Mouse (Mus musculus) forebrain, embryonic 15.5 days (tissue): ENCODE results near the gene Calcr. TPM values are rescaled to one million over a fixed set of nuclear protein-coding genes. Genes with fewer than 3 reads are reported as not detected.
"Not testable (repeated sequence)": the region's sequence is repeated elsewhere in the genome, so short reads cannot be mapped to it uniquely, and the experiment has no call there.

Experiments used
- ATAC-seq: fragments of 200-750 bp; cut with Nextera tagmentation; replicated peaks from 2 replicates; pipeline ENCODE4 v1.8.0; 2017; ENCODE audit warnings: mild to moderate bottlenecking, moderate TSS enrichment, moderate library complexity
- H3K27ac ChIP-seq: fragments of 300-500 bp; sonication (generic); replicated peaks from 2 replicates; pipeline ENCODE4 v1.5.1; 2015; ENCODE audit warnings: mild to moderate bottlenecking, inconsistent platforms
- H3K27me3 ChIP-seq: fragments of 300-500 bp; sonication (generic); 2 replicates; pipeline ENCODE4 v1.6.1; 2015; ENCODE audit warnings: inconsistent platforms
- H3K36me3 ChIP-seq: fragments of 300-500 bp; sonication (generic); 2 replicates; pipeline ENCODE4 v1.6.1; 2015; ENCODE audit warnings: mild to moderate bottlenecking, inconsistent platforms
- H3K4me1 ChIP-seq: fragments of 300-500 bp; sonication (generic); 2 replicates; pipeline ENCODE4 v1.6.1; 2015; ENCODE audit warnings: inconsistent platforms
- H3K4me2 ChIP-seq: fragments of 300-500 bp; sonication (generic); replicated peaks from 2 replicates; pipeline ENCODE4 v1.6.1; 2015; ENCODE audit warnings: mild to moderate bottlenecking, inconsistent platforms
- H3K4me3 ChIP-seq: fragments of 300-500 bp; sonication (generic); 2 replicates; pipeline ENCODE4 v1.5.1; 2015; ENCODE audit warnings: mild to moderate bottlenecking, inconsistent platforms
- H3K9ac ChIP-seq: fragments of 300-500 bp; sonication (generic); replicated peaks from 2 replicates; pipeline ENCODE4 v1.6.1; 2015; ENCODE audit warnings: mild to moderate bottlenecking, inconsistent platforms
- H3K9me3 ChIP-seq: fragments of 300-500 bp; sonication (generic); 2 replicates; pipeline ENCODE4 v1.6.1; 2016; ENCODE audit warnings: inconsistent platforms
- WGBS: fragments of 180-500 bp; shearing (Covaris S2); methylation state at CpG from one replicate; pipeline ENCODE4 v1.1.7; 2015; ENCODE audit warnings: mixed read lengths; 5-methylcytosine and 5-hydroxymethylcytosine counted together
- microRNA counts: library from miRNA; unstranded; fragments of <30 nt; microRNA quantifications from one replicate; lab custom pipeline; 2016
- microRNA-seq: library from miRNA; unstranded; fragments of <30 nt; microRNA quantifications from one replicate; pipeline ENCODE4, GENCODE M21; 2016
- polyA plus RNA-seq: library from polyadenylated mRNA; unstranded; fragments of >200 nt; fragmentation: Nextera tagmentation; extraction: Ambion mirVana; gene quantifications from 2 replicates; pipeline ENCODE4 v1.2.1, GENCODE M21; 2015

Calcr gene
- polyA plus RNA-seq, 1 experiment from 2014 or later: 2.7 TPM

DNA sequence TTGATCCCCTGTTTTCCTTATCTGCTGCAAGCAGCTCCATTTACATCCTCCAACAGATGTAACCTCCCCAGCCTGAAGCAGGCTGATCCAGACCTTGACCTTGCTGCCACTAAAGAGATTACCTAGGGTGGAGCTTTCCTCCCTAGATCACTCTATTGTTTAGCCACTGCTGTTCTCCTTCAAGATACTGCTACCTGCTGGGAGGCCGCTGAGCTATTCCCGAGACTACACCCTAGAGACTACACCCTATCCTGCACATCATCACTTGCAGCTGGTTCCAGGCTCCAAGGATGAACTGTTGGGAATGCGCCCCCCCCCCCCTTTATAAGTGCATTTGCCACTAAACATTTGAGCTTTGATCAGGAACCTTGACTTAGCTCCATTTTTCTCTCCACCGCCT is 92.6 kb downstream of the Calcr start:
- not testable (repeated sequence) for H3K4me1 ChIP-seq, H3K27me3 ChIP-seq, H3K9me3 ChIP-seq, ATAC-seq, H3K4me3 ChIP-seq, H3K9ac ChIP-seq, H3K4me2 ChIP-seq, H3K27ac ChIP-seq, H3K36me3 ChIP-seq
- 92% methylated on average over 4 of the region's 4 CpGs for WGBS

DNA sequence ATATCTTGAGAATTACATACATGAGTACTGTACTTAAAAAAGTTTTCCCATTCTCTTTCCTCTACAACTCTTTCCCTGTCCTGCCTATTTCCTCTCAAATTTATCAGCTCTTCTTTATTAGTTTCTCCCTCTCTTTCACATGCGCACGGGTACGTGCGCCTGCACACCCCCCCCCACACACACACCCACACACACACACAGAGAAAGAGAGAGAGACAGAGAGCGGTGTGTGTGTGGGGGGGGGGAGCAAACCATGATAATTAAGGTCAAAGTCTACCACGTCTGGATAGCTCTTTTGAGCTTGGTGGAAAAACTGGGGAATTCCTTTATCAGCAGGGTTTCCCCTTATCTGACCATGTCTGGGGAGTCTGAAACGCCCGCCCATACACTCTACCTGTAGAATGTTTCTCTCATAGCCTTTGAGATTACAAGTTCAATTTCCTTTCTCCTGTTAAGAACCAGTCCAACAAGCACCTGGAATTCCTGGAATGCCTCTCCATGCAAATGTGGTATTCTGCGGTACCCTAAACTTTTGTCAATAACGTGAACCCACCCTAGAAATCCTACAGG is 100.3 kb downstream of the Calcr start:
- Histone ChIP-seq H3K4me2 (no peak overlapping the region), H3K27me3 (no peaks in the 10 kb centered on the region), H3K4me3 (no peak overlapping the region), H3K9me3 (no peaks in the 10 kb centered on the region), H3K4me1 (no peaks in the 10 kb centered on the region), H3K27ac (no peak overlapping the region), H3K36me3 (no peaks in the 10 kb centered on the region), H3K9ac (no peak overlapping the region)
- 82% methylated on average over 10 of the region's 10 CpGs for WGBS
- ATAC-seq: no peak

DNA sequence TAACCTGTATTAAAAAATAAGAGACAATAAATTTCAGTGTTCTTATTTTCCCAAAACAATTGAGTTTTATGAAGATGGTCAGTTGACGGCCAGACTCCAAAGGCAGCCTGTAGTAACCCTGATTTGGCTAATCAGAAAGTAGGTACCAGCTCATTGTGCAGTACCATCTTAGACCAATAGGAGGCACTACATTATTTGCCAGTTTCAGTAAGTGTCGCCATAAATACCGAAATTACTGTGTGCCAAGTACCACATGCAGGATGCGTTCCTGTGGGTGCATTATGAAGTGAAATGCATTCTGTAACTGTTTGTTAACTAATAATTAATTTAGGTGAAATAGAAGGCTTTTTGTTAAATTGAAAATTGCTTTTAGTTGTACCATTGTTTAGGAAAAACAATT is 106.1 kb downstream of the Calcr start:
- 95% methylated on average over 4 of the region's 4 CpGs for WGBS
- no peaks in the 10 kb centered on the region for H3K4me1 ChIP-seq
- H3K36me3 ChIP-seq: no peaks in the 10 kb centered on the region
- no peaks in the 10 kb centered on the region for H3K9me3 ChIP-seq
- H3K27me3 ChIP-seq: no peaks in the 10 kb centered on the region
- no peak overlapping the region for H3K9ac ChIP-seq
- no peak overlapping the region for H3K27ac ChIP-seq
- no peak overlapping the region for H3K4me3 ChIP-seq
- H3K4me2 ChIP-seq: no peak overlapping the region
- no peak for ATAC-seq

MicroRNA genes within 50 kb of the gene (microRNA counts, 519-probe panel; counts per million panel counts)
- microRNA mmu-miR-489 (lab: Ali Mortazavi, UCI): 1,850 counts per million, percentile 17 among the panel's probes with 10 or more counts
- microRNA mmu-miR-653 (lab: Ali Mortazavi, UCI): not detected

Small RNAs within 50 kb of the gene (microRNA-seq; reads per million reads assigned to microRNA genes)
- gene Mir489: not detected
- gene Mir653: 1.3 reads per million

Other genes with a start within 250 kb of the Calcr start
- 0.19 and 0.25 TPM in 2 replicates for gene Tfpi2, start 224.2 kb upstream of the Calcr start, polyA plus RNA-seq
- not detected in 2 replicates for gene Gngt1, start 229.1 kb upstream of the Calcr start, polyA plus RNA-seq
- 21.5 and 21.7 TPM in 2 replicates for gene Gng11, start 239.2 kb upstream of the Calcr start, polyA plus RNA-seq